Mouse (Mus musculus) cortical plate, adult 2 months (tissue): Measurements from ENCODE around the gene Sh3bp4.

Source experiments
- CTCF ChIP-seq: fragments of 200-500 bp; IDR thresholded peaks from 2 replicates; pipeline ENCODE4 v1.5.1; 2011; ENCODE audit warnings: mild to moderate bottlenecking, control low read depth, low read length; ENCODE audit not compliant: insufficient read depth; ENCODE audit errors: extremely low read depth
- POLR2A ChIP-seq: fragments of 200-500 bp; IDR thresholded peaks from 2 replicates; pipeline ENCODE4 v1.6.1; 2011; ENCODE audit warnings: mild to moderate bottlenecking, low read length, control low read depth; ENCODE audit not compliant: insufficient read depth; ENCODE audit errors: extremely low read depth

GRCm38 (mm10) chr1:89035115-89035514 lies 35.1 kb upstream of the Sh3bp4 start:
- TF ChIP-seq CTCF (no peak), POLR2A (no peak)
